ENCODE assay signal across 27 mouse cellular contexts in genomic region chr5:129978608-129979007, GRCm38 (mm10). TPM values are rescaled to one million over a fixed set of nuclear protein-coding genes. Genes with fewer than 3 reads are reported as not detected.
DNase-seq lines count a peak whose midpoint lies in the region; ATAC-seq and TF ChIP-seq lines count a peak whose summit lies in the region.
"Had no signal": no experiment of that assay in that cellular context is flagged by ENCODE, and none has a peak within 500 bp of the region (broad histone marks: within the 10 kb centered on the region; RNA-seq: fewer than 3 reads in every experiment).

No protein-coding gene starts in this region.

- H3K36me3 ChIP-seq in intestine, postnatal 0 days (ENCODE audit: control insufficient read depth, insufficient read depth): peaks cover 17% of the 10 kb centered on the region
- no peaks in the 10 kb centered on the region; the same call in 1 of the 2 replicates for H3K36me3 ChIP-seq in intestine, embryonic 16.5 days (ENCODE audit: control insufficient read depth, insufficient read depth, low read length)
- peaks cover 32% of the 10 kb centered on the region for H3K36me3 ChIP-seq in liver, embryonic 15.5 days (replicated peaks)
- H3K36me3 ChIP-seq: stomach, embryonic 15.5 days had no signal

- intact Hi-C loops in gastrocnemius, postnatal 36 days (cut with DNase I): loop anchor here (5.0 kb wide), 1 partner anchor 66 kb away; no protein-coding TSS in a partner anchor

- H3K4me1 ChIP-seq in intestine, postnatal 0 days (replicated peaks; ENCODE audit: control insufficient read depth, insufficient read depth, low read length): no peaks in the 10 kb centered on the region
- no peaks in the 10 kb centered on the region; the same call in 1 of the 2 replicates for H3K4me1 ChIP-seq in intestine, embryonic 16.5 days (ENCODE audit: control insufficient read depth, insufficient read depth, low read length)
- H3K4me1 ChIP-seq in liver, embryonic 15.5 days (replicated peaks): peaks cover 78% of the 10 kb centered on the region
- H3K4me1 ChIP-seq: embryonic facial prominence, embryonic 10.5 days; forebrain, embryonic 10.5 days; heart, embryonic 15.5 days; kidney, embryonic 15.5 days; stomach, embryonic 15.5 days had no signal

- no peak overlapping the region for H3K9ac ChIP-seq in intestine, postnatal 0 days (ENCODE audit: low read depth, low read length)
- no peak overlapping the region for H3K9ac ChIP-seq in intestine, embryonic 16.5 days (ENCODE audit: low read depth, low read length)
- H3K9ac ChIP-seq in liver, embryonic 15.5 days: no peak overlapping the region
- H3K9ac ChIP-seq: heart, embryonic 15.5 days; kidney, embryonic 15.5 days; midbrain, embryonic 12.5 days; neural tube, embryonic 15.5 days; stomach, embryonic 15.5 days had no signal

- no peak for TF ChIP-seq CTCF in intestine, postnatal 0 days (IDR thresholded peaks at IDR 0.05; ENCODE audit: low read depth)

- no peak overlapping the region for H3K4me2 ChIP-seq in intestine, postnatal 0 days (replicated peaks; ENCODE audit: low read depth)
- no peak overlapping the region for H3K4me2 ChIP-seq in intestine, embryonic 16.5 days (ENCODE audit: low read depth, low read length)
- peak overlapping the region; percentile 21; the same call in 1 of the 2 replicates for H3K4me2 ChIP-seq in liver, embryonic 15.5 days
- H3K4me2 ChIP-seq: heart, embryonic 15.5 days; kidney, embryonic 15.5 days; midbrain, embryonic 12.5 days; neural tube, embryonic 15.5 days; stomach, embryonic 15.5 days had no signal

- ATAC-seq in intestine, postnatal 0 days: peak; percentile 53
- ATAC-seq in intestine, embryonic 16.5 days: no peak
- ATAC-seq in liver, embryonic 15.5 days (ENCODE audit: insufficient read depth): peak; percentile 37; the same call in 1 of the 2 replicates
- no peak for ATAC-seq in megakaryocyte progenitor cell, adult 5-6 weeks (replicated peaks; ENCODE audit: poor library complexity)
- ATAC-seq: CD4-positive, CD25-positive, alpha-beta regulatory T cell, adult 4 months; forebrain, embryonic 16.5 days; hindbrain, postnatal 0 days had no signal

- no peaks in the 10 kb centered on the region for H3K9me3 ChIP-seq in intestine, postnatal 0 days (ENCODE audit: control insufficient read depth)
- H3K9me3 ChIP-seq in intestine, embryonic 16.5 days (ENCODE audit: control insufficient read depth, low read length): no peaks in the 10 kb centered on the region
- H3K9me3 ChIP-seq in liver, embryonic 15.5 days (replicated peaks): no peaks in the 10 kb centered on the region
- H3K9me3 ChIP-seq: embryonic facial prominence, embryonic 10.5 days; forebrain, embryonic 10.5 days; heart, embryonic 15.5 days; kidney, embryonic 15.5 days; midbrain, embryonic 12.5 days; neural tube, embryonic 15.5 days; stomach, embryonic 15.5 days had no signal

- no peak overlapping the region for H3K4me3 ChIP-seq in intestine, postnatal 0 days (ENCODE audit: low read depth, low read length)
- H3K4me3 ChIP-seq in intestine, embryonic 16.5 days (ENCODE audit: low read length): no peak overlapping the region
- no peak overlapping the region for H3K4me3 ChIP-seq in liver, embryonic 15.5 days (replicated peaks)
- H3K4me3 ChIP-seq: embryonic facial prominence, embryonic 10.5 days; forebrain, embryonic 10.5 days; heart, embryonic 15.5 days; kidney, embryonic 15.5 days; left cerebral cortex, adult 2 months; midbrain, embryonic 12.5 days; neural tube, embryonic 15.5 days; stomach, embryonic 15.5 days had no signal

- peak overlapping the region; percentile 74 for H3K27ac ChIP-seq in intestine, postnatal 0 days (ENCODE audit: low read depth, low read length)
- H3K27ac ChIP-seq in intestine, embryonic 16.5 days (ENCODE audit: low read length): no peak overlapping the region
- peak overlapping the region; percentile 91 for H3K27ac ChIP-seq in liver, embryonic 15.5 days (replicated peaks)
- H3K27ac ChIP-seq: embryonic facial prominence, embryonic 10.5 days; forebrain, embryonic 10.5 days; heart, embryonic 15.5 days; hindbrain, postnatal 0 days; kidney, embryonic 15.5 days; left cerebral cortex, adult 2 months; macrophage; midbrain, embryonic 12.5 days; neural tube, embryonic 15.5 days; stomach, embryonic 15.5 days had no signal

- peak; percentile 59 to 82 for DNase-seq in adrenal gland, adult (ENCODE audit: inconsistent age in 2 of 2, low spot score in 1 of 2)
- no peak for DNase-seq in adrenal gland, postnatal 4 days (ENCODE audit: low spot score in 2 of 2)
- DNase-seq in 3T3-L1 (ENCODE audit: low read depth, low spot score): peak; percentile 68
- DNase-seq in gastrocnemius, postnatal 36 days: no peak
- DNase-seq: cerebellum, adult 11-12 months; cerebellum, postnatal 10 days; gastrocnemius, postnatal 25 days; kidney, adult 11 months; kidney, postnatal 36 days; right cerebral cortex, adult 18-20 months; right cerebral cortex, postnatal 4 days had no signal

- no peaks in the 10 kb centered on the region for H3K27me3 ChIP-seq in intestine, postnatal 0 days (replicated peaks; ENCODE audit: control insufficient read depth, insufficient read depth, low read length)
- no peaks in the 10 kb centered on the region for H3K27me3 ChIP-seq in intestine, embryonic 16.5 days (replicated peaks; ENCODE audit: control insufficient read depth, insufficient read depth, low read length)
- H3K27me3 ChIP-seq in liver, embryonic 15.5 days: no peaks in the 10 kb centered on the region
- H3K27me3 ChIP-seq: heart, embryonic 15.5 days; kidney, embryonic 15.5 days; midbrain, embryonic 12.5 days; neural tube, embryonic 15.5 days; stomach, embryonic 15.5 days had no signal

- WGBS in intestine, postnatal 0 days: 58% methylated on average over 5 of the region's 5 CpGs
- 74% methylated on average over 5 of the region's 5 CpGs for WGBS in intestine, embryonic 16.5 days
- WGBS in liver, embryonic 15.5 days (ENCODE audit: insufficient replicate concordance): 54% methylated on average over 5 of the region's 5 CpGs

RNA-seq across cellular contexts. Expression of gene Gusb, which starts 24.2 kb away (rescaled TPM):
- total RNA-seq in adrenal gland, postnatal 4 days (2021): 10 to 100 TPM; 61.0 to 61.5 TPM
- 260 and 264 TPM in 2 replicates for polyA plus RNA-seq in intestine, postnatal 0 days (2015; fragmentation: Nextera tagmentation; extraction: Ambion mirVana)
- 110 and 131 TPM in 2 replicates for polyA plus RNA-seq in intestine, embryonic 16.5 days (2015; fragmentation: Nextera tagmentation; extraction: Ambion mirVana)
- polyA plus RNA-seq in liver, embryonic 15.5 days (2015; fragmentation: Nextera tagmentation; extraction: Ambion mirVana): 32.5 and 34.1 TPM in 2 replicates
- 137 and 148 TPM in 2 replicates for total RNA-seq in megakaryocyte progenitor cell, adult 5-6 weeks (2015)
- 77.6 and 90.6 TPM in 2 replicates for total RNA-seq in megakaryocyte progenitor cell, adult 5-6 weeks (2017)
- 1 to 10 TPM; 7.3 to 8.0 TPM for total RNA-seq in gastrocnemius, postnatal 36 days (2021)

RNA-seq across cellular contexts. Expression of gene Vkorc1l1, which starts 36.8 kb away (rescaled TPM):
- 10 to 100 TPM; 28.0 to 31.6 TPM for total RNA-seq in adrenal gland, postnatal 4 days (2021)
- polyA plus RNA-seq in intestine, postnatal 0 days (2015; fragmentation: Nextera tagmentation; extraction: Ambion mirVana): 84.7 and 92.1 TPM in 2 replicates
- polyA plus RNA-seq in intestine, embryonic 16.5 days (2015; fragmentation: Nextera tagmentation; extraction: Ambion mirVana): 22.1 and 28.8 TPM in 2 replicates
- polyA plus RNA-seq in liver, embryonic 15.5 days (2015; fragmentation: Nextera tagmentation; extraction: Ambion mirVana): 18.4 and 21.7 TPM in 2 replicates
- 60.1 and 72.6 TPM in 2 replicates for total RNA-seq in megakaryocyte progenitor cell, adult 5-6 weeks (2015)
- total RNA-seq in megakaryocyte progenitor cell, adult 5-6 weeks (2017): 25.7 and 34.0 TPM in 2 replicates
- total RNA-seq in gastrocnemius, postnatal 36 days (2021): 10 to 100 TPM; 20.2 to 22.1 TPM

RNA-seq across cellular contexts. Expression of gene Asl, which starts 50.4 kb away (rescaled TPM):
- 100 to 1,000 TPM; 149 to 165 TPM for total RNA-seq in adrenal gland, postnatal 4 days (2021)
- polyA plus RNA-seq in intestine, postnatal 0 days (2015; fragmentation: Nextera tagmentation; extraction: Ambion mirVana): 148 and 182 TPM in 2 replicates
- polyA plus RNA-seq in intestine, embryonic 16.5 days (2015; fragmentation: Nextera tagmentation; extraction: Ambion mirVana): 74.1 and 89.4 TPM in 2 replicates
- 53.1 and 57.8 TPM in 2 replicates for polyA plus RNA-seq in liver, embryonic 15.5 days (2015; fragmentation: Nextera tagmentation; extraction: Ambion mirVana)
- 22.7 and 23.0 TPM in 2 replicates for total RNA-seq in megakaryocyte progenitor cell, adult 5-6 weeks (2015)
- 19.2 and 32.1 TPM in 2 replicates for total RNA-seq in megakaryocyte progenitor cell, adult 5-6 weeks (2017)
- 10 to 100 TPM in 1 of 2 experiments, 1 to 10 TPM in 1; 6.4 to 11.3 TPM for total RNA-seq in gastrocnemius, postnatal 36 days (2021)

RNA-seq across cellular contexts. Expression of gene Crcp, which starts 50.5 kb away (rescaled TPM):
- total RNA-seq in adrenal gland, postnatal 4 days (2021): 10 to 100 TPM; 38.9 to 41.3 TPM
- polyA plus RNA-seq in intestine, postnatal 0 days (2015; fragmentation: Nextera tagmentation; extraction: Ambion mirVana): 39.5 and 41.6 TPM in 2 replicates
- 37.2 and 38.7 TPM in 2 replicates for polyA plus RNA-seq in intestine, embryonic 16.5 days (2015; fragmentation: Nextera tagmentation; extraction: Ambion mirVana)
- 23.1 and 24.0 TPM in 2 replicates for polyA plus RNA-seq in liver, embryonic 15.5 days (2015; fragmentation: Nextera tagmentation; extraction: Ambion mirVana)
- total RNA-seq in megakaryocyte progenitor cell, adult 5-6 weeks (2015): 39.3 and 40.3 TPM in 2 replicates
- total RNA-seq in megakaryocyte progenitor cell, adult 5-6 weeks (2017): 36.6 and 62.7 TPM in 2 replicates
- 10 to 100 TPM; 16.0 to 16.4 TPM for total RNA-seq in gastrocnemius, postnatal 36 days (2021)

Comparison
In these comparisons a context has a peak if more than half of its experiments do, and no peak if none do; other contexts are left out.
1. DNase-seq: peak in adrenal gland, adult (2 of 2) and 3T3-L1 (single experiment); none in adrenal gland, postnatal 4 days (0 of 2) and gastrocnemius, postnatal 36 days (0 of 2).
2. ATAC-seq: peak in intestine, postnatal 0 days (single experiment) and liver, embryonic 15.5 days (single experiment); none in intestine, embryonic 16.5 days (single experiment) and megakaryocyte progenitor cell, adult 5-6 weeks (single experiment).
3. RNA of gene Gusb, which starts 24.2 kb away (total RNA-seq): 77.6 to 148 TPM in megakaryocyte progenitor cell, adult 5-6 weeks and 61.0 to 61.5 TPM in adrenal gland, postnatal 4 days; 7.3 to 8.0 TPM in gastrocnemius, postnatal 36 days; every median in the first group is over 4 times any median in the second.
4. RNA of gene Asl, which starts 50.4 kb away (total RNA-seq): 149 to 165 TPM in adrenal gland, postnatal 4 days; 19.2 to 32.1 TPM in megakaryocyte progenitor cell, adult 5-6 weeks and 6.4 to 11.3 TPM in gastrocnemius, postnatal 36 days; every median in the first group is over 4 times any median in the second.